Mouse (Mus musculus): Measurements from ENCODE around the gene Gm12184. TPM values are rescaled to one million over a fixed set of nuclear protein-coding genes. Genes with fewer than 3 reads are reported as not detected.

The Gm12184 gene
- polyA plus RNA-seq, 1 experiment from 2014 or later: 6.8 TPM

Other genes starting within 250 kb of the Gm12184 start
- 512 and 565 TPM in 2 replicates for gene Rack1, start 26.3 kb downstream of the Gm12184 start, polyA plus RNA-seq (2016; fragmentation: Nextera tagmentation; extraction: Ambion mirVana)
- gene Trim41, start 9.3 kb downstream of the Gm12184 start, polyA plus RNA-seq (2016; fragmentation: Nextera tagmentation; extraction: Ambion mirVana): 6.2 and 6.8 TPM in 2 replicates
- gene Trim7, start 515 bp downstream of the Gm12184 start, polyA plus RNA-seq (2016; fragmentation: Nextera tagmentation; extraction: Ambion mirVana): 0.76 and 1.00 TPM in 2 replicates
- gene Irgm1, start 45.0 kb upstream of the Gm12184 start, polyA plus RNA-seq (2016; fragmentation: Nextera tagmentation; extraction: Ambion mirVana): 1.2 and 1.8 TPM in 2 replicates
- gene Gm5431, start 75.6 kb upstream of the Gm12184 start, polyA plus RNA-seq (2016; fragmentation: Nextera tagmentation; extraction: Ambion mirVana): 0.09 TPM in 1 of 2 replicates, not detected in the other
- gene Psme2b, start 119.5 kb upstream of the Gm12184 start, polyA plus RNA-seq (2016; fragmentation: Nextera tagmentation; extraction: Ambion mirVana): 1.8 and 2.0 TPM in 2 replicates
- not detected in 2 replicates for gene Olfr56, start 152.2 kb upstream of the Gm12184 start, polyA plus RNA-seq (2016; fragmentation: Nextera tagmentation; extraction: Ambion mirVana)
- gene 9930111J21Rik1, start 152.7 kb upstream of the Gm12184 start, polyA plus RNA-seq (2016; fragmentation: Nextera tagmentation; extraction: Ambion mirVana): 0.23 TPM in 1 of 2 replicates, not detected in the other
- not detected in 2 replicates for gene Gm12185, start 165.6 kb upstream of the Gm12184 start, polyA plus RNA-seq (2016; fragmentation: Nextera tagmentation; extraction: Ambion mirVana)
- gene Tgtp1, start 167.5 kb upstream of the Gm12184 start, polyA plus RNA-seq (2016; fragmentation: Nextera tagmentation; extraction: Ambion mirVana): not detected in 2 replicates
- gene 9930111J21Rik2, start 224.6 kb upstream of the Gm12184 start, polyA plus RNA-seq (2016; fragmentation: Nextera tagmentation; extraction: Ambion mirVana): 0.17 and 0.23 TPM in 2 replicates
- not detected in 2 replicates for gene Tgtp2, start 237.6 kb upstream of the Gm12184 start, polyA plus RNA-seq (2016; fragmentation: Nextera tagmentation; extraction: Ambion mirVana)
- 0.18 and 0.50 TPM in 2 replicates for gene Ifi47, start 249.9 kb upstream of the Gm12184 start, polyA plus RNA-seq (2016; fragmentation: Nextera tagmentation; extraction: Ambion mirVana)

All from forebrain, embryonic 12.5 days (tissue).